Mouse (Mus musculus) liver, embryonic 13.5 days (tissue): ENCODE measurements around the gene Scn3b. TPM values are rescaled to one million over a fixed set of nuclear protein-coding genes. Genes with fewer than 3 reads are reported as not detected.

Experiments
- ATAC-seq: fragments of 200-750 bp; cut with Nextera tagmentation; 2 replicates; pipeline ENCODE4 v1.8.0; 2017; ENCODE audit warnings: low read depth, mild to moderate bottlenecking, moderate number of reproducible peaks, moderate library complexity
- DNase-seq: peaks from one replicate; pipeline ENCODE4 v3.0.0; 2022
- H3K27ac ChIP-seq: fragments of 300-500 bp; sonication (generic); 2 replicates; pipeline ENCODE4 v1.5.1; 2015; ENCODE audit warnings: moderate library complexity, mild to moderate bottlenecking, inconsistent platforms
- H3K27me3 ChIP-seq: fragments of 300-500 bp; sonication (generic); 2 replicates; pipeline ENCODE4 v1.6.1; 2015; ENCODE audit warnings: mild to moderate bottlenecking, inconsistent platforms
- H3K36me3 ChIP-seq: fragments of 300-500 bp; sonication (generic); 2 replicates; pipeline ENCODE4 v1.6.1; 2015; ENCODE audit warnings: mild to moderate bottlenecking, inconsistent platforms
- H3K4me1 ChIP-seq: fragments of 300-500 bp; sonication (generic); replicated peaks from 2 replicates; pipeline ENCODE4 v1.6.1; 2015; ENCODE audit warnings: inconsistent platforms
- H3K4me2 ChIP-seq: fragments of 300-500 bp; sonication (generic); 2 replicates; pipeline ENCODE4 v1.6.1; 2015; ENCODE audit warnings: inconsistent platforms, mild to moderate bottlenecking, moderate library complexity
- H3K4me3 ChIP-seq: fragments of 300-500 bp; sonication (generic); replicated peaks from 2 replicates; pipeline ENCODE4 v1.5.1; 2015; ENCODE audit warnings: mild to moderate bottlenecking, inconsistent platforms
- H3K9ac ChIP-seq: fragments of 300-500 bp; sonication (generic); 2 replicates; pipeline ENCODE4 v1.6.1; 2015; ENCODE audit warnings: mild to moderate bottlenecking, inconsistent platforms
- H3K9me3 ChIP-seq: fragments of 300-500 bp; sonication (generic); replicated peaks from 2 replicates; pipeline ENCODE4 v1.6.1; 2016; ENCODE audit warnings: inconsistent platforms
- WGBS: fragments of 180-500 bp; shearing (Covaris S2); methylation state at CpG from one replicate; pipeline ENCODE4 v1.1.7; 2015; ENCODE audit not compliant: insufficient replicate concordance; 5-methylcytosine and 5-hydroxymethylcytosine counted together
- polyA plus RNA-seq: library from polyadenylated mRNA; unstranded; fragments of >200 nt; fragmentation: Nextera tagmentation; extraction: Ambion mirVana; gene quantifications from 2 replicates; pipeline ENCODE4 v1.2.1, GENCODE M21; 2015

Gene Scn3b
- polyA plus RNA-seq, result 0.30 and 0.41 TPM in 2 replicates

GRCm38 (mm10) chr9:40269103-40269861 lies at the start of gene Scn3b:
TSS of gene Scn3b (plus strand) at chr9:40269217.
- ATAC-seq, result no peak
- peak within 1 kb of the TSS; percentile 32 for H3K4me3 ChIP-seq

GRCm38 (mm10) chr9:40224289-40224688 lies 44.7 kb upstream of the Scn3b start:
- H3K27me3 ChIP-seq, result no peaks in the 10 kb centered on the region
- H3K4me1 ChIP-seq, result no peaks in the 10 kb centered on the region
- H3K9me3 ChIP-seq, result no peaks in the 10 kb centered on the region
- H3K4me2 ChIP-seq, result no peak overlapping the region
- no peak overlapping the region for H3K27ac ChIP-seq
- DNase-seq (no peak), ATAC-seq (no peak)
- H3K36me3 ChIP-seq, result no peaks in the 10 kb centered on the region
- H3K9ac ChIP-seq, result no peak overlapping the region
- whole genome bisulfite sequencing, result 53% methylated on average over 4 of the region's 4 CpGs
- H3K4me3 ChIP-seq, result no peak overlapping the region

More at GRCm38 (mm10) chr9:40269103-40269861, at the start of gene Scn3b:
- Histone ChIP-seq H3K9ac (no peak within 1 kb of the TSS), H3K4me1 (peaks cover 3% of the 10 kb centered on the region; the same call in 1 of the 2 replicates), H3K9me3 (no peaks in the 10 kb centered on the region), H3K36me3 (no peaks in the 10 kb centered on the region), H3K27me3 (peaks cover 23% of the 10 kb centered on the region), H3K27ac (no peak within 1 kb of the TSS), H3K4me2 (peak within 1 kb of the TSS; percentile 57)
- 1% methylated on average over 40 of the region's 42 CpGs for WGBS
- no peak for DNase-seq

GRCm38 (mm10) chr9:40227874-40228789 lies 40.9 kb upstream of the Scn3b start:
- ATAC-seq (no peak), DNase-seq (no peak)
- Histone ChIP-seq H3K36me3 (no peaks in the 10 kb centered on the region), H3K4me1 (no peaks in the 10 kb centered on the region), H3K27ac (no peak overlapping the region), H3K27me3 (no peaks in the 10 kb centered on the region), H3K4me2 (no peak overlapping the region), H3K9me3 (no peaks in the 10 kb centered on the region), H3K9ac (no peak overlapping the region), H3K4me3 (no peak overlapping the region)
- 50% methylated on average over 10 of the region's 10 CpGs for WGBS

- Histone ChIP-seq H3K36me3 (no peaks in the 10 kb centered on the region), H3K4me2 (no peak overlapping the region), H3K27ac (no peak overlapping the region), H3K27me3 (no peaks in the 10 kb centered on the region), H3K9ac (no peak overlapping the region), H3K4me1 (no peaks in the 10 kb centered on the region), H3K9me3 (no peaks in the 10 kb centered on the region), H3K4me3 (no peak overlapping the region)
- ATAC-seq (no peak), DNase-seq (no peak)
- WGBS, result 24% methylated on average over 6 of the region's 6 CpGs
These were observed 40.1 kb upstream of the Scn3b start for GRCm38 (mm10) chr9:40228804-40229331.

- no peak overlapping the region for H3K4me3 ChIP-seq
- no peaks in the 10 kb centered on the region for H3K9me3 ChIP-seq
- H3K4me2 ChIP-seq, result no peak overlapping the region
- 66% methylated on average over 5 of the region's 5 CpGs for WGBS
- no peaks in the 10 kb centered on the region for H3K36me3 ChIP-seq
- H3K27me3 ChIP-seq, result no peaks in the 10 kb centered on the region
- H3K4me1 ChIP-seq, result no peaks in the 10 kb centered on the region
- H3K27ac ChIP-seq, result no peak overlapping the region
- ATAC-seq (no peak), DNase-seq (no peak)
- no peak overlapping the region for H3K9ac ChIP-seq
These were observed 39.5 kb upstream of the Scn3b start for GRCm38 (mm10) chr9:40229479-40229878.

GRCm38 (mm10) chr9:40231019-40231418 lies 38.0 kb upstream of the Scn3b start:
- no peak overlapping the region for H3K27ac ChIP-seq
- H3K4me3 ChIP-seq, result no peak overlapping the region
- DNase-seq, result no peak
- no peaks in the 10 kb centered on the region for H3K27me3 ChIP-seq
- no peak for ATAC-seq
- no peaks in the 10 kb centered on the region for H3K36me3 ChIP-seq
- no peaks in the 10 kb centered on the region for H3K9me3 ChIP-seq
- H3K9ac ChIP-seq, result no peak overlapping the region
- no peaks in the 10 kb centered on the region for H3K4me1 ChIP-seq
- H3K4me2 ChIP-seq, result no peak overlapping the region
- WGBS, result 59% methylated on average over 3 of the region's 3 CpGs

- no peak overlapping the region for H3K27ac ChIP-seq
- H3K27me3 ChIP-seq, result no peaks in the 10 kb centered on the region
- H3K4me2 ChIP-seq, result no peak overlapping the region
- ATAC-seq (no peak), DNase-seq (no peak)
- no peaks in the 10 kb centered on the region for H3K36me3 ChIP-seq
- 57% methylated on average over 10 of the region's 10 CpGs for WGBS
- H3K9me3 ChIP-seq, result no peaks in the 10 kb centered on the region
- no peak overlapping the region for H3K4me3 ChIP-seq
- H3K9ac ChIP-seq, result no peak overlapping the region
- no peaks in the 10 kb centered on the region for H3K4me1 ChIP-seq
These were observed 34.6 kb upstream of the Scn3b start for GRCm38 (mm10) chr9:40234233-40235072.

- ATAC-seq (no peak), DNase-seq (no peak)
- Histone ChIP-seq H3K4me1 (no peaks in the 10 kb centered on the region), H3K27ac (no peak overlapping the region), H3K27me3 (peaks cover 6% of the 10 kb centered on the region), H3K9me3 (no peaks in the 10 kb centered on the region), H3K4me3 (no peak overlapping the region), H3K4me2 (no peak overlapping the region), H3K36me3 (no peaks in the 10 kb centered on the region), H3K9ac (no peak overlapping the region)
- 65% methylated on average over 7 of the region's 7 CpGs for WGBS
These were observed 33.8 kb upstream of the Scn3b start for GRCm38 (mm10) chr9:40235220-40235619.

- DNase-seq (no peak), ATAC-seq (no peak)
- Histone ChIP-seq H3K9me3 (no peaks in the 10 kb centered on the region), H3K9ac (no peak overlapping the region), H3K27me3 (peaks cover 20% of the 10 kb centered on the region), H3K4me3 (no peak overlapping the region), H3K4me1 (no peaks in the 10 kb centered on the region), H3K27ac (no peak overlapping the region), H3K4me2 (no peak overlapping the region), H3K36me3 (no peaks in the 10 kb centered on the region)
- WGBS, result 31% methylated on average over 4 of the region's 4 CpGs
These were observed 29.3 kb upstream of the Scn3b start for GRCm38 (mm10) chr9:40239749-40240148.

- H3K9ac ChIP-seq, result no peak overlapping the region
- DNase-seq, result no peak
- no peak overlapping the region for H3K4me3 ChIP-seq
- H3K27me3 ChIP-seq, result peaks cover 20% of the 10 kb centered on the region
- no peak overlapping the region for H3K4me2 ChIP-seq
- no peaks in the 10 kb centered on the region for H3K36me3 ChIP-seq
- no peaks in the 10 kb centered on the region for H3K9me3 ChIP-seq
- 19% methylated on average over 5 of the region's 5 CpGs for WGBS
- H3K4me1 ChIP-seq, result no peaks in the 10 kb centered on the region
- no peak for ATAC-seq
- no peak overlapping the region for H3K27ac ChIP-seq
These were observed 28.7 kb upstream of the Scn3b start for GRCm38 (mm10) chr9:40240311-40240710.
